Mouse (Mus musculus) MEL (cell line): ENCODE results near the gene Spats2. TPM values are rescaled to one million over a fixed set of nuclear protein-coding genes. Genes with fewer than 3 reads are reported as not detected.
A peak's percentile ranks its signal among the peaks of the same experiment; 100 is the strongest.

ENCODE experiments used
- DNase-seq: peaks from one replicate; pipeline ENCODE4 v3.0.0; 2011; ENCODE audit warnings: low read depth, low spot score
- H3K27ac ChIP-seq: 2 replicates; pipeline ENCODE4 v1.5.1; 2012; ENCODE audit warnings: low read depth, mild to moderate bottlenecking, control low read depth, low read length, moderate library complexity; ENCODE audit not compliant: control insufficient read depth
- H3K27me3 ChIP-seq, 2 experiments: fragments of 150-350 bp in 1 of 2; sonication (generic) in 1 of 2; 2 replicates each; pipeline ENCODE4 v1.6.1; 2012; ENCODE audit warnings: low read length in 2 of 2, mild to moderate bottlenecking in 2 of 2, improper control_type of control experiment in 1 of 2, moderate library complexity in 1 of 2; ENCODE audit not compliant: insufficient read depth in 2 of 2, control insufficient read depth in 1 of 2
- H3K36me3 ChIP-seq, 2 experiments: 2 replicates each; pipeline ENCODE4 v1.6.1; 2012 to 2014; ENCODE audit warnings: low read length in 2 of 2, improper control_type of control experiment in 1 of 2, inconsistent platforms in 1 of 2, mild to moderate bottlenecking in 1 of 2; ENCODE audit not compliant: insufficient read depth in 2 of 2, control insufficient read depth in 1 of 2
- H3K4me1 ChIP-seq, 2 experiments: fragments of 150-350 bp in 1 of 2; sonication (generic) in 1 of 2; 2 replicates each; pipeline ENCODE4 v1.6.1; 2012; ENCODE audit warnings: low read length in 2 of 2, improper control_type of control experiment in 1 of 2, mild to moderate bottlenecking in 1 of 2; ENCODE audit not compliant: insufficient read depth in 2 of 2, control insufficient read depth in 1 of 2
- H3K4me3 ChIP-seq, 2 experiments: fragments of 150-350 bp in 1 of 2; sonication (generic) in 1 of 2; 2 replicates each; pipeline ENCODE4 v1.5.1; 2012; ENCODE audit warnings: low read depth in 2 of 2, low read length in 2 of 2, mild to moderate bottlenecking in 2 of 2, moderate library complexity in 2 of 2, control low read depth in 1 of 2, improper control_type of control experiment in 1 of 2; ENCODE audit not compliant: control insufficient read depth in 1 of 2, insufficient read depth in 1 of 2
- H3K79me2 ChIP-seq: 2 replicates; pipeline ENCODE4 v1.6.1; 2012; ENCODE audit warnings: mild to moderate bottlenecking, low read length, moderate library complexity; ENCODE audit not compliant: control insufficient read depth, poor library complexity, insufficient read depth
- H3K9ac ChIP-seq: 2 replicates; pipeline ENCODE4 v1.6.1; 2012; ENCODE audit warnings: low read depth, mild to moderate bottlenecking, control low read depth, low read length, moderate library complexity; ENCODE audit not compliant: control insufficient read depth, poor library complexity, severe bottlenecking
- H3K9me3 ChIP-seq: fragments of 150-350 bp; sonication (generic); replicated peaks from 2 replicates; pipeline ENCODE4 v1.6.1; 2012; ENCODE audit warnings: mild to moderate bottlenecking, low read length, improper control_type of control experiment, moderate library complexity; ENCODE audit not compliant: insufficient read depth
- BHLHE40 ChIP-seq: IDR thresholded peaks from 2 replicates; pipeline ENCODE4 v1.6.1; 2012; ENCODE audit warnings: low read depth, mild to moderate bottlenecking, inconsistent platforms, low read length, improper control_type of control experiment, borderline replicate concordance
- CHD1 ChIP-seq: IDR thresholded peaks from 2 replicates; pipeline ENCODE4 v1.6.1; 2012; ENCODE audit warnings: low read depth, mild to moderate bottlenecking, inconsistent platforms, low read length, improper control_type of control experiment
- CHD2 ChIP-seq: IDR thresholded peaks from 2 replicates; pipeline ENCODE4 v1.6.1; 2011; ENCODE audit warnings: low read length, improper control_type of control experiment
- CTCF ChIP-seq, 3 experiments: IDR thresholded peaks in 2 of 3; conservative IDR thresholded peaks in 1 of 3; 2 replicates each; pipeline ENCODE4 v1.5.1; 2011 to 2012; ENCODE audit warnings: low read length in 3 of 3, low read depth in 2 of 3, mild to moderate bottlenecking in 2 of 3, improper control_type of control experiment in 1 of 3, inconsistent platforms in 1 of 3, mixed read lengths in 1 of 3, moderate library complexity in 1 of 3; ENCODE audit not compliant: control insufficient read depth in 1 of 3, insufficient read depth in 1 of 3, poor library complexity in 1 of 3, severe bottlenecking in 1 of 3
- ELF1 ChIP-seq: IDR thresholded peaks from 2 replicates; pipeline ENCODE4 v1.6.1; 2014; ENCODE audit warnings: low read depth, mild to moderate bottlenecking, inconsistent platforms, low read length, improper control_type of control experiment, moderate library complexity
- EP300 ChIP-seq, 2 experiments: IDR thresholded peaks; 2 replicates each; pipeline ENCODE4 v1.6.1; 2011; ENCODE audit warnings: improper control_type of control experiment in 2 of 2, low read length in 2 of 2, low read depth in 1 of 2, mild to moderate bottlenecking in 1 of 2
- ETS1 ChIP-seq: IDR thresholded peaks from 2 replicates; pipeline ENCODE4 v1.6.1; 2012; ENCODE audit warnings: low read depth, mild to moderate bottlenecking, inconsistent platforms, low read length, improper control_type of control experiment, moderate library complexity
- GABPA ChIP-seq: IDR thresholded peaks from 2 replicates; pipeline ENCODE4 v1.6.1; 2012; ENCODE audit warnings: low read depth, mild to moderate bottlenecking, inconsistent platforms, low read length, improper control_type of control experiment, moderate library complexity
- GATA1 ChIP-seq: IDR thresholded peaks from 2 replicates; pipeline ENCODE4 v1.6.1; 2011; ENCODE audit warnings: low read depth, low read length, improper control_type of control experiment
- HCFC1 ChIP-seq: IDR thresholded peaks from 2 replicates; pipeline ENCODE4 v1.6.1; 2012; ENCODE audit warnings: low read depth, mild to moderate bottlenecking, inconsistent platforms, low read length, improper control_type of control experiment, moderate library complexity
- KAT2A ChIP-seq: conservative IDR thresholded peaks from 2 replicates; pipeline ENCODE4 v1.6.1; 2012; ENCODE audit warnings: low read depth, low read length, improper control_type of control experiment, inconsistent platforms
- MAFK ChIP-seq: IDR thresholded peaks from 2 replicates; pipeline ENCODE4 v1.6.1; 2011; ENCODE audit warnings: low read depth, mild to moderate bottlenecking, low read length, improper control_type of control experiment, borderline replicate concordance
- MAX ChIP-seq: IDR thresholded peaks from 2 replicates; pipeline ENCODE4 v1.6.1; 2011; ENCODE audit warnings: low read length, improper control_type of control experiment
- MAZ ChIP-seq: IDR thresholded peaks from 2 replicates; pipeline ENCODE4 v1.6.1; 2012; ENCODE audit warnings: low read depth, mild to moderate bottlenecking, inconsistent platforms, low read length, improper control_type of control experiment
- MYC ChIP-seq: IDR thresholded peaks from 2 replicates; pipeline ENCODE4 v1.6.1; 2011; ENCODE audit warnings: low read depth, mild to moderate bottlenecking, low read length, improper control_type of control experiment, moderate library complexity
- NELFE ChIP-seq: IDR thresholded peaks from 2 replicates; pipeline ENCODE4 v1.6.1; 2011; ENCODE audit warnings: low read depth, low read length, improper control_type of control experiment
- POLR2A ChIP-seq, 2 experiments: IDR thresholded peaks; 2 replicates each; pipeline ENCODE4 v1.6.1; 2011 to 2012; ENCODE audit warnings: low read length in 2 of 2, mild to moderate bottlenecking in 2 of 2, control low read depth in 1 of 2, improper control_type of control experiment in 1 of 2, low read depth in 1 of 2, moderate library complexity in 1 of 2; ENCODE audit not compliant: control insufficient read depth in 1 of 2, insufficient read depth in 1 of 2, poor library complexity in 1 of 2
- POLR2AphosphoS2 ChIP-seq: IDR thresholded peaks from 2 replicates; pipeline ENCODE4 v1.6.1; 2011; ENCODE audit warnings: low read length, improper control_type of control experiment
- RAD21 ChIP-seq: IDR thresholded peaks from 2 replicates; pipeline ENCODE4 v1.6.1; 2011; ENCODE audit warnings: mild to moderate bottlenecking, low read depth, low read length, improper control_type of control experiment
- RCOR1 ChIP-seq: IDR thresholded peaks from 2 replicates; pipeline ENCODE4 v1.6.1; 2012; ENCODE audit warnings: low read depth, mild to moderate bottlenecking, inconsistent platforms, low read length, improper control_type of control experiment
- SIN3A ChIP-seq: IDR thresholded peaks from 2 replicates; pipeline ENCODE4 v1.6.1; 2012; ENCODE audit warnings: low read length, improper control_type of control experiment, inconsistent platforms
- SMC3 ChIP-seq: IDR thresholded peaks from 2 replicates; pipeline ENCODE4 v1.6.1; 2011; ENCODE audit warnings: low read depth, low read length, improper control_type of control experiment
- TAL1 ChIP-seq: IDR thresholded peaks from 2 replicates; pipeline ENCODE4 v1.6.1; 2012; ENCODE audit warnings: mild to moderate bottlenecking, inconsistent platforms, low read length, moderate library complexity, mixed read lengths
- TBP ChIP-seq: IDR thresholded peaks from 2 replicates; pipeline ENCODE4 v1.8.0; 2011; ENCODE audit warnings: low read depth, low read length, improper control_type of control experiment
- USF2 ChIP-seq, 2 experiments: IDR thresholded peaks; 2 replicates each; pipeline ENCODE4 v1.6.1; 2011 to 2012; ENCODE audit warnings: improper control_type of control experiment in 2 of 2, low read length in 2 of 2, borderline replicate concordance in 1 of 2, inconsistent platforms in 1 of 2, low read depth in 1 of 2, mild to moderate bottlenecking in 1 of 2; ENCODE audit not compliant: insufficient read depth in 1 of 2
- ZC3H11A ChIP-seq: IDR thresholded peaks from 2 replicates; pipeline ENCODE4 v1.6.1; 2012; ENCODE audit warnings: low read depth, mild to moderate bottlenecking, inconsistent platforms, low read length, improper control_type of control experiment
- ZNF384 ChIP-seq: IDR thresholded peaks from 2 replicates; pipeline ENCODE4 v1.6.1; 2012; ENCODE audit warnings: low read depth, mild to moderate bottlenecking, inconsistent platforms, low read length, improper control_type of control experiment
- polyA plus RNA-seq, 2 experiments: library from polyadenylated mRNA; stranded (reverse) in 1 of 2; unstranded in 1 of 2; fragments of >175 nt in 1 of 2; fragments of >200 nt in 1 of 2; gene quantifications; 2 replicates each; pipeline versions ENCODE4 v1.2.1 to v1.2.4; 2012; ENCODE audit warnings: low replicate concordance in 2 of 2, low read depth in 1 of 2; ENCODE audit not compliant: insufficient read length in 2 of 2, insufficient read depth in 1 of 2, missing spikeins in 1 of 2
- total RNA-seq: library from RNA; depleted of rRNA; stranded (reverse); fragments of 300-350 nt; gene quantifications from 2 replicates; pipeline ENCODE4 v1.2.3, GENCODE M21; 2012

Spats2 gene
- total and polyA plus RNA-seq, 3 experiments: 8.2 to 24.5 TPM; not detected in 1

- Histone ChIP-seq H3K27ac (no peak overlapping the region), H3K4me3 (no peak overlapping the region), H3K27me3 (peaks cover 0 to 3% of the 10 kb centered on the region in 2 experiments; a peak in 2 of 4 replicates), H3K9me3 (no peaks in the 10 kb centered on the region), H3K4me1 (no peaks in the 10 kb centered on the region), H3K79me2 (no peaks in the 10 kb centered on the region), H3K9ac (no peak overlapping the region), H3K36me3 (no peaks in the 10 kb centered on the region)
- DNase-seq: no peak
- TF ChIP-seq KAT2A (no peak), RCOR1 (no peak), CHD2 (no peak), MAFK (no peak), EP300 (IDR thresholded peaks at IDR 0.05; ENCODE audit: low read depth in 1 of 2, low read length in 2 of 2) (no peak), TBP (no peak), SIN3A (no peak), GATA1 (no peak), BHLHE40 (no peak), ELF1 (no peak), POLR2A (IDR thresholded peaks at IDR 0.05; ENCODE audit: control insufficient read depth in 1 of 2, insufficient read depth in 1 of 2, low read depth in 1 of 2, low read length in 2 of 2, poor library complexity in 1 of 2) (no peak), TAL1 (no peak), MAX (no peak), ZC3H11A (no peak), MYC (no peak), HCFC1 (no peak), CTCF (IDR thresholded peaks at IDR 0.05 in 2 of 3, conservative IDR thresholded peaks at IDR 0.05 in 1 of 3; ENCODE audit: control insufficient read depth in 1 of 3, insufficient read depth in 1 of 3, low read depth in 2 of 3, low read length in 3 of 3, poor library complexity in 1 of 3, severe bottlenecking in 1 of 3) (no peak), ETS1 (no peak), GABPA (no peak), USF2 (IDR thresholded peaks at IDR 0.05; ENCODE audit: borderline replicate concordance in 1 of 2, insufficient read depth in 1 of 2, low read depth in 1 of 2, low read length in 2 of 2) (no peak)
Observed at GRCm38 (mm10) chr15:99195043-99195442, 69.3 kb downstream of the Spats2 start.

GRCm38 (mm10) chr15:99198761-99199160 is 73.0 kb downstream of the Spats2 start:
- Histone ChIP-seq H3K79me2 (no peaks in the 10 kb centered on the region), H3K4me1 (no peaks in the 10 kb centered on the region), H3K27me3 (no peaks in the 10 kb centered on the region), H3K27ac (no peak overlapping the region)
- TF ChIP-seq KAT2A: no peak
- no peak for TF ChIP-seq MAX
- TF ChIP-seq RAD21: peak; percentile 83
- peak; percentile 88 for TF ChIP-seq SMC3
- no peak for TF ChIP-seq POLR2AphosphoS2
- TF ChIP-seq TAL1: no peak
- TF ChIP-seq ELF1: no peak
- no peak for TF ChIP-seq MAFK
- TF ChIP-seq CHD1: no peak
- no peak for TF ChIP-seq MAZ
- peak; percentile 30 to 84 (median 54); a peak in 5 of 6 replicates for TF ChIP-seq CTCF (IDR thresholded peaks at IDR 0.05 in 2 of 3, conservative IDR thresholded peaks at IDR 0.05 in 1 of 3; ENCODE audit: control insufficient read depth in 1 of 3, insufficient read depth in 1 of 3, low read depth in 2 of 3, low read length in 3 of 3, poor library complexity in 1 of 3, severe bottlenecking in 1 of 3)
- TF ChIP-seq ZC3H11A: peak; percentile 79
- no peak for TF ChIP-seq NELFE
- no peak for TF ChIP-seq SIN3A
- TF ChIP-seq ZNF384: 0 out of 2 replicates have a peak, but pooled peaks have one; percentile 7
- TF ChIP-seq HCFC1: no peak
- no peak for TF ChIP-seq EP300 (IDR thresholded peaks at IDR 0.05; ENCODE audit: low read depth in 1 of 2, low read length in 2 of 2)
- TF ChIP-seq, all 39 proteins: peak for 5
- Histone ChIP-seq H3K4me3 (no peak overlapping the region), H3K9ac (no peak overlapping the region), H3K36me3 (no peaks in the 10 kb centered on the region), H3K9me3 (no peaks in the 10 kb centered on the region)
- DNase-seq: peak; percentile 60
